Mouse (Mus musculus) layer of hippocampus, postnatal 36 days (tissue): ENCODE data around the gene Pard6a. TPM values are rescaled to one million over a fixed set of nuclear protein-coding genes. Genes with fewer than 3 reads are reported as not detected.

Experiments used
- total RNA-seq, 2 experiments: library from RNA; stranded (reverse); gene quantifications; 2 replicates each; pipeline ENCODE4 v1.2.3; 2021

The Pard6a gene
- total RNA-seq, 2 experiments from 2014 or later = 29.1 to 36.3 TPM

Other genes starting within 250 kb of the Pard6a start
- gene Tppp3, start 229.6 kb upstream of the Pard6a start, total RNA-seq = 10 to 100 TPM; 31.9 TPM
- 10 to 100 TPM; 32.8 to 37.6 TPM for gene Zdhhc1, start 204.2 kb upstream of the Pard6a start, total RNA-seq
- not detected for gene Hsd11b2, start 182.4 kb upstream of the Pard6a start, total RNA-seq
- gene Atp6v0d1, start 135.1 kb upstream of the Pard6a start, total RNA-seq = 100 to 1,000 TPM; 288 to 305 TPM
- gene Ripor1, start 95.9 kb upstream of the Pard6a start, total RNA-seq = 10 to 100 TPM; 82.8 to 92.6 TPM
- 10 to 100 TPM; 73.6 to 80.1 TPM for gene Ctcf, start 64.6 kb upstream of the Pard6a start, total RNA-seq
- gene Agrp, start 63.8 kb upstream of the Pard6a start, total RNA-seq = not detected
- 10 to 100 TPM; 69.3 to 72.7 TPM for gene Carmil2, start 14.9 kb upstream of the Pard6a start, total RNA-seq
- 10 to 100 TPM; 37.1 to 38.7 TPM for gene Acd, start within 50 bp of the Pard6a start, total RNA-seq
- not detected for gene 4933405L10Rik, start 6.5 kb downstream of the Pard6a start, total RNA-seq
- gene Enkd1, start 7.1 kb downstream of the Pard6a start, total RNA-seq = 1 to 10 TPM; 9.0 to 9.4 TPM
- 10 to 100 TPM; 21.9 to 22.5 TPM for gene Gfod2, start 57.5 kb downstream of the Pard6a start, total RNA-seq
- gene Ranbp10, start 126.2 kb downstream of the Pard6a start, total RNA-seq = 10 to 100 TPM; 24.4 to 27.6 TPM
- gene Tsnaxip1, start 126.6 kb downstream of the Pard6a start, total RNA-seq = under 1 TPM in 1 of 2 experiments, not detected in 1; 0.22 TPM
- 10 to 100 TPM; 14.2 to 15.2 TPM for gene Cenpt, start 152.1 kb downstream of the Pard6a start, total RNA-seq
- gene Thap11, start 154.0 kb downstream of the Pard6a start, total RNA-seq = 10 to 100 TPM; 42.2 to 42.3 TPM
- 10 to 100 TPM; 27.6 to 36.3 TPM for gene Nutf2, start 159.4 kb downstream of the Pard6a start, total RNA-seq
- 10 to 100 TPM; 59.2 to 68.2 TPM for gene Edc4, start 179.7 kb downstream of the Pard6a start, total RNA-seq
- 1 to 10 TPM in 1 of 2 experiments, under 1 TPM in 1; 1.00 to 3.0 TPM for gene Nrn1l, start 192.4 kb downstream of the Pard6a start, total RNA-seq
- gene Pskh1, start 199.3 kb downstream of the Pard6a start, total RNA-seq = 1 to 10 TPM; 7.7 to 8.3 TPM
- gene Ctrl, start 232.7 kb downstream of the Pard6a start, total RNA-seq = 1 to 10 TPM; 1.6 TPM
- gene Psmb10, start 237.3 kb downstream of the Pard6a start, total RNA-seq = 10 to 100 TPM; 57.0 to 69.0 TPM
- 10 to 100 TPM; 41.7 to 45.8 TPM for gene Lcat, start 242.2 kb downstream of the Pard6a start, total RNA-seq